Mouse (Mus musculus) CH12.LX (cell line): Measurements from ENCODE around the gene Cib1.

Experiments used
- CTCF ChIP-seq, 2 experiments: IDR thresholded peaks in 1 of 2; conservative IDR thresholded peaks in 1 of 2; 2 replicates each; pipeline ENCODE4 v1.5.1; 2011 to 2012; ENCODE audit warnings: low read depth in 2 of 2, low read length in 2 of 2, improper control_type of control experiment in 1 of 2, inconsistent platforms in 1 of 2, mild to moderate bottlenecking in 1 of 2, moderate library complexity in 1 of 2
- E2F4 ChIP-seq: IDR thresholded peaks from 2 replicates; pipeline ENCODE4 v1.6.1; 2011; ENCODE audit warnings: low read depth, low read length, improper control_type of control experiment; ENCODE audit not compliant: insufficient replicate concordance
- EP300 ChIP-seq: IDR thresholded peaks from 2 replicates; pipeline ENCODE4 v1.6.1; 2011; ENCODE audit warnings: low read length, improper control_type of control experiment
- ETS1 ChIP-seq: conservative IDR thresholded peaks from 2 replicates; pipeline ENCODE4 v1.6.1; 2012; ENCODE audit warnings: low read depth, mild to moderate bottlenecking, inconsistent platforms, low read length, improper control_type of control experiment, moderate library complexity
- HCFC1 ChIP-seq: IDR thresholded peaks from 2 replicates; pipeline ENCODE4 v1.6.1; 2012; ENCODE audit warnings: low read depth, mild to moderate bottlenecking, inconsistent platforms, low read length, improper control_type of control experiment
- JUND ChIP-seq: conservative IDR thresholded peaks from 2 replicates; pipeline ENCODE4 v1.6.1; 2011; ENCODE audit warnings: low read depth, low read length, improper control_type of control experiment
- MAFK ChIP-seq: IDR thresholded peaks from 2 replicates; pipeline ENCODE4 v1.6.1; 2011; ENCODE audit warnings: low read length, improper control_type of control experiment; ENCODE audit not compliant: insufficient replicate concordance
- MAZ ChIP-seq: IDR thresholded peaks from 2 replicates; pipeline ENCODE4 v1.6.1; 2012; ENCODE audit warnings: low read depth, mild to moderate bottlenecking, inconsistent platforms, low read length, improper control_type of control experiment, moderate library complexity
- MYC ChIP-seq: IDR thresholded peaks from 2 replicates; pipeline ENCODE4 v1.6.1; 2011; ENCODE audit warnings: low read depth, mild to moderate bottlenecking, improper control_type of control experiment, low read length
- POLR2A ChIP-seq: IDR thresholded peaks from 2 replicates; pipeline ENCODE4 v1.6.1; 2011; ENCODE audit warnings: low read depth, mild to moderate bottlenecking, improper control_type of control experiment, low read length
- POLR2AphosphoS2 ChIP-seq: IDR thresholded peaks from 2 replicates; pipeline ENCODE4 v1.6.1; 2011; ENCODE audit warnings: low read depth, low read length, improper control_type of control experiment
- RCOR1 ChIP-seq: conservative IDR thresholded peaks from 2 replicates; pipeline ENCODE4 v1.6.1; 2012; ENCODE audit warnings: low read depth, mild to moderate bottlenecking, inconsistent platforms, low read length, improper control_type of control experiment
- TBP ChIP-seq: conservative IDR thresholded peaks from 2 replicates; pipeline ENCODE4 v1.6.1; 2011; ENCODE audit warnings: low read depth, low read length, improper control_type of control experiment

GRCm38 (mm10) chr7:80201888-80202540 is 30.6 kb downstream of the Cib1 start:
- TF ChIP-seq POLR2A (no peak), CTCF (conservative IDR thresholded peaks at IDR 0.05 in 1 of 2, IDR thresholded peaks at IDR 0.05 in 1 of 2; ENCODE audit: low read depth in 2 of 2, low read length in 2 of 2) (no peak), RCOR1 (no peak), HCFC1 (no peak), TBP (no peak), EP300 (no peak), JUND (no peak), POLR2AphosphoS2 (no peak), MAZ (no peak), MAFK (no peak), ETS1 (no peak), MYC (no peak), E2F4 (no peak)
